Mouse (Mus musculus) erythroblast, embryonic 14.5 days (primary cell): ENCODE data around the gene Xrcc1.

Experiments
- GATA1 ChIP-seq: IDR thresholded peaks from 2 replicates; pipeline ENCODE4 v1.6.1; 2012; ENCODE audit warnings: low read length, inconsistent platforms, mixed read lengths
- TAL1 ChIP-seq: IDR thresholded peaks from 3 replicates; pipeline ENCODE4 v1.6.1; 2012; ENCODE audit warnings: low read length, inconsistent platforms, mixed read lengths

DNA sequence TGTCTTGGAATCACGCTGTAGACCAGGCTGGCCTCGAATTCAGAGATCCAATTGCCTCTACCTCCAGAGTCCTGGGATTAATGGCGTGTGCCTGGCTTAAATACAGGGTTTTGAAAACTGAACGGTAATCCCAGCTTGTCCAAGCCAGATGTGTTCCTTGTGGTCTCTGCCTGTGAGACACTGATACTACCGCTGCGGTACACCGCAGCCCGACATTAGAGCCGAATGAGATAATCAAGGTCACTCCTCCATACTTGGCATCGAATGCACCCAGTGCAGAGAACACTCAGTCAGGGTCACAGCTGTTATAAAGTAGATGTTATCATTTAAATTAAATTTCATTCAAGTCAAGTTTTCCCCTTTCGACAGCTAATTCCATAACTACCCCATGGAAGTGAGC lies 17.2 kb upstream of the Xrcc1 start:
- no peak for TF ChIP-seq GATA1
- no peak for TF ChIP-seq TAL1
